Comparison of ENCODE assay signal across 8 mouse cellular contexts in genomic region chr1:135154411-135154959, GRCm38 (mm10). TPM values are rescaled to one million over a fixed set of nuclear protein-coding genes. Genes with fewer than 3 reads are reported as not detected.
A peak's percentile ranks its signal among the peaks of the same experiment; 100 is the strongest.
DNase-seq lines count a peak whose midpoint lies in the region; ATAC-seq lines count a peak whose summit lies in the region.

No protein-coding gene starts in this region.

- 3% methylated on average over 14 of the region's 14 CpGs for whole genome bisulfite sequencing in embryonic facial prominence, embryonic 10.5 days
- WGBS in intestine, embryonic 16.5 days = 2% methylated on average over 14 of the region's 14 CpGs
- 5% methylated on average over 14 of the region's 14 CpGs for WGBS in midbrain, embryonic 10.5 days

- peaks cover 37% of the 10 kb centered on the region for H3K4me1 ChIP-seq in embryonic facial prominence, embryonic 10.5 days
- peaks cover 20% of the 10 kb centered on the region for H3K4me1 ChIP-seq in intestine, embryonic 16.5 days (ENCODE audit: control insufficient read depth, insufficient read depth, low read length)
- H3K4me1 ChIP-seq in midbrain, embryonic 10.5 days = peaks cover 27% of the 10 kb centered on the region

- peak; percentile 84 for ATAC-seq in granulocyte monocyte progenitor cell, adult 5-6 weeks (replicated peaks; ENCODE audit: poor library complexity, severe bottlenecking)
- peak; percentile 76 for ATAC-seq in intestine, embryonic 16.5 days

- peak; percentile 62 for DNase-seq in 3134 (ENCODE audit: extremely low read depth, insufficient read length, low spot score)
- peak; percentile 63 for DNase-seq in adrenal gland, adult 8-10 months
- peak; percentile 85 for DNase-seq in embryonic facial prominence, embryonic 10.5 days (ENCODE audit: low spot score)
- peak; percentile 84 to 93 for DNase-seq in left cerebral cortex, postnatal 25 days (ENCODE audit: low spot score in 2 of 2)
- DNase-seq in midbrain, embryonic 10.5 days (ENCODE audit: low spot score) = peak; percentile 81
- peak; percentile 69 to 77 for DNase-seq in right cerebral cortex, postnatal 36 days (ENCODE audit: low spot score in 2 of 2)

- H3K27ac ChIP-seq in embryonic facial prominence, embryonic 10.5 days (replicated peaks) = peak overlapping the region; percentile 91
- peak overlapping the region; percentile 82 for H3K27ac ChIP-seq in intestine, embryonic 16.5 days (ENCODE audit: low read length)
- H3K27ac ChIP-seq in midbrain, embryonic 10.5 days (replicated peaks) = peak overlapping the region; percentile 90

- peak overlapping the region; percentile 51 for H3K4me3 ChIP-seq in embryonic facial prominence, embryonic 10.5 days
- peak overlapping the region; percentile 23; the same call in 1 of the 2 replicates for H3K4me3 ChIP-seq in intestine, embryonic 16.5 days (ENCODE audit: low read length)
- peak overlapping the region; percentile 48 for H3K4me3 ChIP-seq in midbrain, embryonic 10.5 days

- H3K4me2 ChIP-seq in intestine, embryonic 16.5 days (ENCODE audit: low read depth, low read length) = peak overlapping the region; percentile 40

- peak overlapping the region; percentile 45 for H3K9ac ChIP-seq in intestine, embryonic 16.5 days (ENCODE audit: low read depth, low read length)

- H3K36me3 ChIP-seq in embryonic facial prominence, embryonic 10.5 days (replicated peaks) = peaks cover 52% of the 10 kb centered on the region
- H3K36me3 ChIP-seq in intestine, embryonic 16.5 days (ENCODE audit: control insufficient read depth, insufficient read depth, low read length) = peaks cover 10% of the 10 kb centered on the region
- H3K36me3 ChIP-seq in midbrain, embryonic 10.5 days = peaks cover 38% of the 10 kb centered on the region

- no peaks in the 10 kb centered on the region for H3K9me3 ChIP-seq in embryonic facial prominence, embryonic 10.5 days
- no peaks in the 10 kb centered on the region for H3K9me3 ChIP-seq in intestine, embryonic 16.5 days (ENCODE audit: control insufficient read depth, low read length)
- H3K9me3 ChIP-seq in midbrain, embryonic 10.5 days (replicated peaks) = no peaks in the 10 kb centered on the region

- no peaks in the 10 kb centered on the region for H3K27me3 ChIP-seq in embryonic facial prominence, embryonic 10.5 days (replicated peaks; ENCODE audit: low read depth, poor library complexity, severe bottlenecking)
- H3K27me3 ChIP-seq in intestine, embryonic 16.5 days (replicated peaks; ENCODE audit: control insufficient read depth, insufficient read depth, low read length) = no peaks in the 10 kb centered on the region
- no peaks in the 10 kb centered on the region for H3K27me3 ChIP-seq in midbrain, embryonic 10.5 days (ENCODE audit: low read depth, poor library complexity, severe bottlenecking)

- intact Hi-C loops in left cerebral cortex, postnatal 25 days (cut with DNase I) = loop anchor here (5.0 kb wide), 1 partner anchor 218 kb away; no protein-coding TSS in a partner anchor

RNA-seq across cellular contexts. Expression of gene Arl8a, which starts 7.9 kb away (rescaled TPM):
- 10 to 100 TPM; 57.5 to 77.4 (median 68.5) TPM for total RNA-seq in adrenal gland, adult 8-10 months (2022)
- 48.3 and 50.3 TPM in 2 replicates for polyA plus RNA-seq in embryonic facial prominence, embryonic 10.5 days (2016; fragmentation: Nextera tagmentation; extraction: Ambion mirVana)
- 35.6 and 48.5 TPM in 2 replicates for total RNA-seq in granulocyte monocyte progenitor cell, adult 5-6 weeks (2014; fragmentation: Nextera tagmentation)
- total RNA-seq in granulocyte monocyte progenitor cell, adult 5-6 weeks (2017) = 18.3 and 20.3 TPM in 2 replicates
- polyA plus RNA-seq in intestine, embryonic 16.5 days (2015; fragmentation: Nextera tagmentation; extraction: Ambion mirVana) = 21.4 and 56.5 TPM in 2 replicates
- 100 to 1,000 TPM; 261 to 278 TPM for total RNA-seq in left cerebral cortex, postnatal 25 days (2021)
- 46.5 and 67.6 TPM in 2 replicates for polyA plus RNA-seq in midbrain, embryonic 10.5 days (2016; fragmentation: Nextera tagmentation; extraction: Ambion mirVana)

RNA-seq across cellular contexts. Expression of gene Gpr37l1, which starts 13.0 kb away (rescaled TPM):
- 1 to 10 TPM in 3 of 4 experiments, under 1 TPM in 1; 0.80 to 1.9 (median 1.3) TPM for total RNA-seq in adrenal gland, adult 8-10 months (2022)
- not detected in 2 replicates for polyA plus RNA-seq in embryonic facial prominence, embryonic 10.5 days (2016; fragmentation: Nextera tagmentation; extraction: Ambion mirVana)
- not detected in 2 replicates for total RNA-seq in granulocyte monocyte progenitor cell, adult 5-6 weeks (2014; fragmentation: Nextera tagmentation)
- total RNA-seq in granulocyte monocyte progenitor cell, adult 5-6 weeks (2017) = not detected in 2 replicates
- 0.71 and 0.77 TPM in 2 replicates for polyA plus RNA-seq in intestine, embryonic 16.5 days (2015; fragmentation: Nextera tagmentation; extraction: Ambion mirVana)
- 100 to 1,000 TPM; 182 to 212 TPM for total RNA-seq in left cerebral cortex, postnatal 25 days (2021)
- polyA plus RNA-seq in midbrain, embryonic 10.5 days (2016; fragmentation: Nextera tagmentation; extraction: Ambion mirVana) = not detected in 2 replicates

RNA-seq across cellular contexts. Expression of gene Ptpn7, which starts 22.0 kb away (rescaled TPM):
- 1 to 10 TPM; 1.4 to 1.5 (median 1.4) TPM for total RNA-seq in adrenal gland, adult 8-10 months (2022)
- polyA plus RNA-seq in embryonic facial prominence, embryonic 10.5 days (2016; fragmentation: Nextera tagmentation; extraction: Ambion mirVana) = 1.3 and 2.1 TPM in 2 replicates
- 133 and 146 TPM in 2 replicates for total RNA-seq in granulocyte monocyte progenitor cell, adult 5-6 weeks (2014; fragmentation: Nextera tagmentation)
- 101 and 112 TPM in 2 replicates for total RNA-seq in granulocyte monocyte progenitor cell, adult 5-6 weeks (2017)
- 2.2 and 2.9 TPM in 2 replicates for polyA plus RNA-seq in intestine, embryonic 16.5 days (2015; fragmentation: Nextera tagmentation; extraction: Ambion mirVana)
- total RNA-seq in left cerebral cortex, postnatal 25 days (2021) = 1 to 10 TPM in 1 of 2 experiments, under 1 TPM in 1; 0.16 to 1.0 TPM
- polyA plus RNA-seq in midbrain, embryonic 10.5 days (2016; fragmentation: Nextera tagmentation; extraction: Ambion mirVana) = 1.3 and 2.4 TPM in 2 replicates

RNA-seq across cellular contexts. Expression of gene Lgr6, which starts 49.4 kb away (rescaled TPM):
- 1 to 10 TPM in 2 of 4 experiments, under 1 TPM in 2; 0.40 to 2.2 (median 1.1) TPM for total RNA-seq in adrenal gland, adult 8-10 months (2022)
- 0.73 and 1.1 TPM in 2 replicates for polyA plus RNA-seq in embryonic facial prominence, embryonic 10.5 days (2016; fragmentation: Nextera tagmentation; extraction: Ambion mirVana)
- not detected in 2 replicates for total RNA-seq in granulocyte monocyte progenitor cell, adult 5-6 weeks (2014; fragmentation: Nextera tagmentation)
- total RNA-seq in granulocyte monocyte progenitor cell, adult 5-6 weeks (2017) = 0.04 TPM in 1 of 2 replicates, not detected in the other
- 0.43 and 0.44 TPM in 2 replicates for polyA plus RNA-seq in intestine, embryonic 16.5 days (2015; fragmentation: Nextera tagmentation; extraction: Ambion mirVana)
- 1 to 10 TPM; 1.5 to 2.1 TPM for total RNA-seq in left cerebral cortex, postnatal 25 days (2021)
- polyA plus RNA-seq in midbrain, embryonic 10.5 days (2016; fragmentation: Nextera tagmentation; extraction: Ambion mirVana) = 0.06 and 0.17 TPM in 2 replicates

Comparison
In these comparisons a context has a peak if more than half of its experiments do, and no peak if none do; other contexts are left out.
1. Peak in every context shown above with its lines: DNase-seq, ATAC-seq, H3K4me3 ChIP-seq and H3K27ac ChIP-seq.
2. RNA of gene Gpr37l1, which starts 13.0 kb away (total RNA-seq): 182 to 212 TPM in left cerebral cortex, postnatal 25 days; 0.80 to 1.9 TPM in adrenal gland, adult 8-10 months and not detected in granulocyte monocyte progenitor cell, adult 5-6 weeks; every median in the first group is over 10 times any median in the second.
3. RNA of gene Ptpn7, which starts 22.0 kb away (total RNA-seq): 101 to 146 TPM in granulocyte monocyte progenitor cell, adult 5-6 weeks; 1.4 to 1.5 TPM in adrenal gland, adult 8-10 months and 0.16 to 1.0 TPM in left cerebral cortex, postnatal 25 days; every median in the first group is over 10 times any median in the second.